Mouse (Mus musculus): ENCODE data around the gene Aldh5a1.

Gene Aldh5a1

DNA sequence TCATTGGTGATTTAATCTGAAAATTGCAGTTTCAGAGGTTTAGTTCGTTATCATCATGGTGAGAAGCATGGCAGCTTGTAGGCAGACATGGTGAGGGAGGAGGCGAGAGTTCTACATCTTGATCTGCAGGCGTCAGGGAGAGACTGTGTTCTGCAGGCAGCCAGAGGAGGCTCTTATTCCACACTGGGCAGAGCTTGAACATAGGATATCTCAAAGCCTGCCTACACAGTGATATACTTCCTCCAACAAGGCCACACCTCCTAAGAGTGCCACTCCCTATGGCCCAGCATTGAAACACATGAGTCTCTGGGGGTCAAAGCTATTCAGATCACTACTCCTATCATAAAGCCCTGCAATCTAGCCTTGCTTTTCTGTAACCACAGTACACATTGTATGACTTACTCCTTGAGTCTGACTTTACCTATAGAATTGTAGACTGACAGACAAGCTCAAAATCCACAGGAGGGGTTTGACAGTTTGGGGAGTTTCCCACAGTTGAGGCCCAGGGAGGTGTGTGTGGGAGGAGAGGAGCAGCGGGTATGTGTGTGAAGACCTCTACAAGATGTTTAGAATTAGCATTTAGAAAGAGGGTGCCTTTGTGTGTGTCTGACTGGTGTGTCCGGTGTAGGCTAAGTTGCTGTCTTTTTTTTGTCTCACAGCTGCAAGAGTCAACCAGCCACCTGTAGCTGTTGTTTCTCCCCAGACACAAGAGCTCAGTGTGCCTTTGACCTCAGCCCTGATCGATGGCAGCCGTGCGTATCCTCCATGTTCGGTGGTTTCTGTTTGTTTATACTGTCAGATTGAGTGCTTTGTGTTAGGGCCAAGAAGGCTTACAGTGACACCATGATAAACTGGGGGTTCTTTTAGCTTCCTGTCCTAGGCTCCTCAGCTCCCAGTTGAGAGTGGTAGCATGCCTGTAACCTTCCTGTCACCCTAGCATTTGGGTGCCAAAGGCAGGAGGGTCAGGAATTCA lies 70.7 kb downstream of the Aldh5a1 start:
- DNase-seq (ENCODE audit: low spot score), result no peak

DNA sequence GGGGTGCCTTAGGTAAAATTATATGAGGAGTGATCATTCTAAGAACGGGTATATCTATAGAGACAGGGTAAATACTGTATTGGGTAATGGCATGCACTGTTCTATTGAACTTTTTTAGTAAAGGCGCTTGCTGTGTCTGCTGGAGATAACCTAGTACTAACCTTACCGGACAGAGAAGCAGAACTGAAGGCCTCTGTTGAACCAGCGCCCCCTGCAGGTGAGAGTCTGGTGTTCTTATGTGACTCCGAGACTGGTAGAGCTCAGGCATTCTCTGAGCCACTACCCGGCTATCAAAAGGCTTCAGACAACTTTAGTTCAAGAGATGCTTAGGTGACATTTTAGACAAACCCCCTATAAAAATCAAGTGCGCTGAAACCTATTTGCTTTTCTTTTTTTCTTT lies 74.9 kb downstream of the Aldh5a1 start:
- peak; percentile 25 for DNase-seq (ENCODE audit: low spot score)

DNA sequence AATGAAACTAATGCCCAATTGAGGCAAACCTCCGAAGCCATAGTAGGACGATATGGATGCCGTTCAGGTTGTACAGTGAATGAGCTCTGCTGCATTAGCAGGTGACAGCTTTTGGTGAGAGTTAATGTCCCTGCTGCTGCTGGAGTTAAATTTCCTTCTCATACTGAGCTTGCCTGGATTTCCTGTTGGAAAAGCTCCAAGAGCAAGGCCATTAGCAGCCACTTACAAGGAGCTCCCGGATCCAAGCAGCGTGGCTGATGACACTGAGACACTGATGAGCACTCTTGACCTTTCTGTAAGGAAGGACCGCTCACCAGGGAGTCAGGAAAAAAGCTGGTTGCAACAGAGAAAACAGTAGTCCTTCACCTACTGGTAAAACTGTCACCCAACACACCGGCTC lies 75.4 kb downstream of the Aldh5a1 start:
- no peak for DNase-seq (ENCODE audit: low spot score)

DNA sequence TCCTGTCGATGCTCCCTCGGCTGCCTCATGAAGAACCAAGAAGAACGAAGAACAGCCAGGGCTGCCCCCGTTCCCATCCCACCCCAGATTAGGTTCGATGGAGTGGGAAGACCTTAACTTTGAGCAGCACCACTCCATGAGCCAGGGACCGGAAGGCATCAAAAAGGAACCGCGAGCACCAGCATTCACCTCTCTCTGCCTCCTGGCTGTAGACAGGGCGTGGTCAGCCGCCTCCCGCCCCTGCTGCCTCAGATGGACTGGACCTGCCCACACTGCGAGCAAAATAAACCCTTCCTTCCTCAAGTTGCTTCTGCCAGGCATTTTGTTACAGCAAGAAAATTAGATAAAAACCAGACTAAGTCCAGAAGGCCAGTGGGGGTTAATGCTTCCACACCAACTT lies 76.4 kb downstream of the Aldh5a1 start:
- no peak for DNase-seq (ENCODE audit: low spot score)

DNA sequence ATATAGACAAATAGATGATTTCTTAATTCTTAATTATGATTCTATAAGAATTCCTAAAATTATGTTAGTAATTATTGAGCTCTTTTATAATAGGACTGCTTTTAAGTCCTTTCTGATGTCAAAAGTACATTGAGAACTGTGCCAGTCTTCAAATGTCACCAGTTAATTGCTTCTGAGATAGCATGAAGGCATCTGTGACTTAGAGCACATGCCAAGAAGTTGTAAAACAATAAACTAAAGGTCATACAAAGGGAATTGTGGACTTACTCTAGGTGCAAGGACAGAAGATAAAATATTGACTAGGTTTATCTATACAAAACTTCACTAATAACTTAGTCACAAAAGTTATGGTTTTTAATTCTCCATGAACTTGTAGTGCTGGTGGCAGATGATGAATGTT lies 78.3 kb downstream of the Aldh5a1 start:
- no peak for DNase-seq (ENCODE audit: low spot score)

Data from layer of hippocampus, adult 9-10 months (tissue).